Mouse (Mus musculus): ENCODE measurements around the gene Tspo. TPM values are rescaled to one million over a fixed set of nuclear protein-coding genes. Genes with fewer than 3 reads are reported as not detected.

The Tspo gene
- total and polyA plus RNA-seq, 2 experiments from 2014 or later: 205 to 335 TPM

- Histone ChIP-seq H3K4me1 (ENCODE audit: control insufficient read depth, insufficient read depth) (peaks cover 46% of the 10 kb centered on the region), H3K27ac (ENCODE audit: low read depth) (peak overlapping the region; percentile 85), H3K27me3 (ENCODE audit: control insufficient read depth, insufficient read depth, low read length) (no peaks in the 10 kb centered on the region), H3K4me3 (ENCODE audit: low read depth, low read length) (no peak overlapping the region), H3K9ac (replicated peaks; ENCODE audit: low read depth, low read length) (no peak overlapping the region), H3K9me3 (replicated peaks; ENCODE audit: control insufficient read depth, low read length) (no peaks in the 10 kb centered on the region), H3K36me3 (replicated peaks; ENCODE audit: control insufficient read depth, insufficient read depth, low read length) (0 out of 2 replicates have a peak, but pooled peaks cover 5% of the 10 kb centered on the region), H3K4me2 (ENCODE audit: low read depth, low read length) (no peak overlapping the region; the same call in 1 of the 2 replicates)
- ATAC-seq (ENCODE audit: insufficient read depth, low read depth): peak; percentile 72
- whole genome bisulfite sequencing: 26% methylated on average over 17 of the region's 17 CpGs
- TF ChIP-seq EP300 (IDR thresholded peaks at IDR 0.05; ENCODE audit: low read depth) (no peak), CTCF (IDR thresholded peaks at IDR 0.05; ENCODE audit: low read depth) (no peak)
- DNase-seq (ENCODE audit: low spot score): no peak
Measured at GRCm38 (mm10) chr15:83534960-83535889, 28.2 kb upstream of the Tspo start.

GRCm38 (mm10) chr15:83535890-83536231, 27.5 kb upstream of the Tspo start:
- no peak overlapping the region for H3K9ac ChIP-seq (replicated peaks; ENCODE audit: low read depth, low read length)
- H3K27me3 ChIP-seq (ENCODE audit: control insufficient read depth, insufficient read depth, low read length): no peaks in the 10 kb centered on the region
- no peak overlapping the region for H3K4me3 ChIP-seq (ENCODE audit: low read depth, low read length)
- H3K36me3 ChIP-seq (replicated peaks; ENCODE audit: control insufficient read depth, insufficient read depth, low read length): 0 out of 2 replicates have a peak, but pooled peaks cover 5% of the 10 kb centered on the region
- TF ChIP-seq CTCF (IDR thresholded peaks at IDR 0.05; ENCODE audit: low read depth): no peak
- TF ChIP-seq EP300 (IDR thresholded peaks at IDR 0.05; ENCODE audit: low read depth): no peak
- DNase-seq (ENCODE audit: low spot score) (no peak), ATAC-seq (ENCODE audit: insufficient read depth, low read depth) (no peak)
- H3K9me3 ChIP-seq (replicated peaks; ENCODE audit: control insufficient read depth, low read length): no peaks in the 10 kb centered on the region
- peak overlapping the region; percentile 85 for H3K27ac ChIP-seq (ENCODE audit: low read depth)
- H3K4me1 ChIP-seq (ENCODE audit: control insufficient read depth, insufficient read depth): peaks cover 46% of the 10 kb centered on the region
- no peak overlapping the region; the same call in 1 of the 2 replicates for H3K4me2 ChIP-seq (ENCODE audit: low read depth, low read length)
- 36% methylated on average over 6 of the region's 6 CpGs for WGBS

- TF ChIP-seq EP300 (IDR thresholded peaks at IDR 0.05; ENCODE audit: low read depth) (no peak), CTCF (IDR thresholded peaks at IDR 0.05; ENCODE audit: low read depth) (no peak)
- Histone ChIP-seq H3K4me3 (ENCODE audit: low read depth, low read length) (no peak overlapping the region), H3K4me2 (ENCODE audit: low read depth, low read length) (no peak overlapping the region), H3K4me1 (ENCODE audit: control insufficient read depth, insufficient read depth) (peaks cover 42% of the 10 kb centered on the region), H3K27me3 (ENCODE audit: control insufficient read depth, insufficient read depth, low read length) (no peaks in the 10 kb centered on the region), H3K36me3 (replicated peaks; ENCODE audit: control insufficient read depth, insufficient read depth, low read length) (peaks cover 23% of the 10 kb centered on the region), H3K9me3 (replicated peaks; ENCODE audit: control insufficient read depth, low read length) (no peaks in the 10 kb centered on the region), H3K27ac (ENCODE audit: low read depth) (peak overlapping the region; percentile 79; the same call in 1 of the 2 replicates), H3K9ac (replicated peaks; ENCODE audit: low read depth, low read length) (no peak overlapping the region)
- ATAC-seq (ENCODE audit: insufficient read depth, low read depth) (no peak), DNase-seq (ENCODE audit: low spot score) (no peak)
- WGBS: 95% methylated on average over 2 of the region's 2 CpGs
Measured at GRCm38 (mm10) chr15:83538855-83539254, 24.5 kb upstream of the Tspo start.

DNA sequence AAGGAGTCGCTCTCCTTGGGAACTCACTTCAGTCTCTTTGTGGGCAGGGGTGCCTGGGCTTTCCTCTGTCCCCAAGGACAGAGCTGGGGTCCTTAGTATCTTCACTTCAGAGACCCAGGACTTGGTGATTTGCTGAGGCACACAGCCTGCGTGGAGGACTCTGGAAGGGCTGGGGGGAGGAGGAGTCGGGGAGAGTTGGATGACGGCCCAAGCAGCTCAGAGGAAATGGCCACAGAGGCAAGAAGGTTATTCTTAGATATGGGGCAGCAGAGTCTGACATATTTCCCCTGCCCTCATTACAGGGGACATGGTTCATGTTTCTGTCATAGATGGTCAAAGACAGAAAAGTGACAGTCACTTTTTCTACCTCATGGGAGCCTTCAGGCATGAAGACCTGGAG, 23.5 kb upstream of the Tspo start:
- ATAC-seq (ENCODE audit: insufficient read depth, low read depth): peak; percentile 68

DNA sequence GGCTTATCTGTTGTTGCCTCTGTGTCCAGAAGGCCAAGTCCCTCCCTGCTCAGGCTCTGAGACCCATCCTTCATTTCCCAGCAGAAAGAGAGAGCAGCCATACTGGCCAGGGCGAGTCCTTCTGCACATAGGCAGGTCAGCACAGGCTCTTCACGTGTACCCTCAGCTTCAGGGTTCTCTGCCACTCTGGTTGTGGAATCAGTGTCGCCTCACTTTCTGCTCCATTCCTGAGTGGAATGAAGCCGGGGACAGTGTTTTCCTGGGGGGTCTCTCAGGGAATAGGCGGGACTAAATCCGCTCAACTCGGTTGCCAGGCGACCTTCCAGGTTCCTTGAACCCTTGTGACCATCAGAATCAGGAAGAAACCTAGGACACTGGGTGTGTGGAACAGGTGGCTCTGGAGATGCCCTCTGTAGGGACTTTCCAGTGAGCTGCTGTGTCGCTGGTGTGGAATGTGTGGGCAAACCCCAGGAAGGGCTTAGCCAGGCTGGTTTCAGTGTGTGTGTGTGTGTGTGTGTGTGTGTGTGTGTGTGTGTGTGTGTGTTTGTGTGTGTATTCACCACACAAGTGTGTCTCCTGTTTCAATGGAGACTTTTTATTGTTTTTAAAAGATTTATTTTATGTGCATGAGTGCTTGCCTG, 21.6 kb upstream of the Tspo start:
- no peaks in the 10 kb centered on the region for H3K27me3 ChIP-seq (ENCODE audit: control insufficient read depth, insufficient read depth, low read length)
- peaks cover 20% of the 10 kb centered on the region for H3K4me1 ChIP-seq (ENCODE audit: control insufficient read depth, insufficient read depth)
- no peak overlapping the region for H3K27ac ChIP-seq (ENCODE audit: low read depth)
- no peak overlapping the region for H3K4me2 ChIP-seq (ENCODE audit: low read depth, low read length)
- DNase-seq (ENCODE audit: low spot score) (no peak), ATAC-seq (ENCODE audit: insufficient read depth, low read depth) (no peak)
- no peak overlapping the region for H3K4me3 ChIP-seq (ENCODE audit: low read depth, low read length)
- no peaks in the 10 kb centered on the region for H3K9me3 ChIP-seq (replicated peaks; ENCODE audit: control insufficient read depth, low read length)
- TF ChIP-seq EP300 (IDR thresholded peaks at IDR 0.05; ENCODE audit: low read depth) (no peak), CTCF (IDR thresholded peaks at IDR 0.05; ENCODE audit: low read depth) (no peak)
- 73% methylated on average over 9 of the region's 9 CpGs for WGBS
- no peak overlapping the region for H3K9ac ChIP-seq (replicated peaks; ENCODE audit: low read depth, low read length)
- H3K36me3 ChIP-seq (replicated peaks; ENCODE audit: control insufficient read depth, insufficient read depth, low read length): peaks cover 52% of the 10 kb centered on the region

More for the DNA sequence above, 23.5 kb upstream of the Tspo start:
- peak overlapping the region; percentile 79 for H3K27ac ChIP-seq (ENCODE audit: low read depth)
- no peak overlapping the region for H3K4me3 ChIP-seq (ENCODE audit: low read depth, low read length)
- H3K4me2 ChIP-seq (ENCODE audit: low read depth, low read length): peak overlapping the region; percentile 39
- 18% methylated on average over 4 of the region's 4 CpGs for WGBS
- H3K27me3 ChIP-seq (ENCODE audit: control insufficient read depth, insufficient read depth, low read length): no peaks in the 10 kb centered on the region
- H3K9ac ChIP-seq (replicated peaks; ENCODE audit: low read depth, low read length): 0 out of 2 replicates have a peak overlapping the region, but pooled peaks have one; percentile 31
- H3K4me1 ChIP-seq (ENCODE audit: control insufficient read depth, insufficient read depth): peaks cover 37% of the 10 kb centered on the region
- peaks cover 33% of the 10 kb centered on the region for H3K36me3 ChIP-seq (replicated peaks; ENCODE audit: control insufficient read depth, insufficient read depth, low read length)
- TF ChIP-seq CTCF (IDR thresholded peaks at IDR 0.05; ENCODE audit: low read depth): no peak
- TF ChIP-seq EP300 (IDR thresholded peaks at IDR 0.05; ENCODE audit: low read depth): no peak
- DNase-seq (ENCODE audit: low spot score): peak; percentile 76
- no peaks in the 10 kb centered on the region for H3K9me3 ChIP-seq (replicated peaks; ENCODE audit: control insufficient read depth, low read length)
